Mouse (Mus musculus): Measurements from ENCODE around the gene Rest. TPM values are rescaled to one million over a fixed set of nuclear protein-coding genes. Genes with fewer than 3 reads are reported as not detected.
"Not testable (repeated sequence)": the region's sequence is repeated elsewhere in the genome, so short reads cannot be mapped to it uniquely, and the experiment has no call there.

Gene Rest
- polyA plus RNA-seq (2012; rRNA removed) = 12.4 and 14.3 TPM in 2 replicates

- peak; percentile 76 for DNase-seq (ENCODE audit: low spot score)
Observed at GRCm38 (mm10) chr5:77265081-77265670, at the start of gene Rest. Gene Rest (plus strand): TSS chr5:77265491.

- DNase-seq (ENCODE audit: low spot score) = peak; percentile 28
Observed at GRCm38 (mm10) chr5:77217211-77217610, 48.1 kb upstream of the Rest start.

- DNase-seq (ENCODE audit: low spot score) = no peak
Observed at GRCm38 (mm10) chr5:77217724-77218123, 47.6 kb upstream of the Rest start.

- DNase-seq (ENCODE audit: low spot score) = no peak
Observed at GRCm38 (mm10) chr5:77223043-77223975, 42.0 kb upstream of the Rest start.

- DNase-seq (ENCODE audit: low spot score) = no peak
Observed at GRCm38 (mm10) chr5:77228986-77229385, 36.3 kb upstream of the Rest start.

GRCm38 (mm10) chr5:77231863-77232262 is 33.4 kb upstream of the Rest start:
- not testable (repeated sequence) for DNase-seq (ENCODE audit: low spot score)

GRCm38 (mm10) chr5:77234921-77235320 is 30.4 kb upstream of the Rest start:
- no peak for DNase-seq (ENCODE audit: low spot score)

- DNase-seq (ENCODE audit: low spot score) = no peak
Observed at GRCm38 (mm10) chr5:77237104-77237503, 28.2 kb upstream of the Rest start.

GRCm38 (mm10) chr5:77244331-77244987 is 20.8 kb upstream of the Rest start:
- DNase-seq (ENCODE audit: low spot score) = no peak

- DNase-seq (ENCODE audit: low spot score) = no peak
Observed at GRCm38 (mm10) chr5:77245463-77245786, 19.9 kb upstream of the Rest start.

GRCm38 (mm10) chr5:77245787-77246671 is 19.3 kb upstream of the Rest start:
- no peak for DNase-seq (ENCODE audit: low spot score)

GRCm38 (mm10) chr5:77250083-77250482 is 15.2 kb upstream of the Rest start:
- no peak for DNase-seq (ENCODE audit: low spot score)

GRCm38 (mm10) chr5:77251656-77252055 is 13.6 kb upstream of the Rest start:
- DNase-seq (ENCODE audit: low spot score) = no peak

GRCm38 (mm10) chr5:77252115-77252827 is 13.0 kb upstream of the Rest start:
- no peak for DNase-seq (ENCODE audit: low spot score)

- DNase-seq (ENCODE audit: low spot score) = no peak
Observed at GRCm38 (mm10) chr5:77253154-77253553, 12.1 kb upstream of the Rest start.

GRCm38 (mm10) chr5:77254402-77254801 is 10.9 kb upstream of the Rest start:
- DNase-seq (ENCODE audit: low spot score) = no peak

- no peak for DNase-seq (ENCODE audit: low spot score)
Observed at GRCm38 (mm10) chr5:77257603-77258002, 7.7 kb upstream of the Rest start.

GRCm38 (mm10) chr5:77259315-77259714 is 6.0 kb upstream of the Rest start:
- DNase-seq (ENCODE audit: low spot score) = no peak

GRCm38 (mm10) chr5:77260141-77260540 is 5.2 kb upstream of the Rest start:
- DNase-seq (ENCODE audit: low spot score) = no peak

- no peak for DNase-seq (ENCODE audit: low spot score)
Observed at GRCm38 (mm10) chr5:77261137-77261536, 4.2 kb upstream of the Rest start.

- DNase-seq (ENCODE audit: low spot score) = no peak
Observed at GRCm38 (mm10) chr5:77262105-77262504, 3.2 kb upstream of the Rest start.
